Mouse (Mus musculus): ENCODE data around the gene Dqx1. TPM values are rescaled to one million over a fixed set of nuclear protein-coding genes. Genes with fewer than 3 reads are reported as not detected.

Gene Dqx1
- total RNA-seq (2023): 15.2 TPM

GRCm38 (mm10) chr6:83057790-83058189 lies at the start of gene Dqx1:
Dqx1 (plus strand) TSS chr6:83057844.

DNA sequence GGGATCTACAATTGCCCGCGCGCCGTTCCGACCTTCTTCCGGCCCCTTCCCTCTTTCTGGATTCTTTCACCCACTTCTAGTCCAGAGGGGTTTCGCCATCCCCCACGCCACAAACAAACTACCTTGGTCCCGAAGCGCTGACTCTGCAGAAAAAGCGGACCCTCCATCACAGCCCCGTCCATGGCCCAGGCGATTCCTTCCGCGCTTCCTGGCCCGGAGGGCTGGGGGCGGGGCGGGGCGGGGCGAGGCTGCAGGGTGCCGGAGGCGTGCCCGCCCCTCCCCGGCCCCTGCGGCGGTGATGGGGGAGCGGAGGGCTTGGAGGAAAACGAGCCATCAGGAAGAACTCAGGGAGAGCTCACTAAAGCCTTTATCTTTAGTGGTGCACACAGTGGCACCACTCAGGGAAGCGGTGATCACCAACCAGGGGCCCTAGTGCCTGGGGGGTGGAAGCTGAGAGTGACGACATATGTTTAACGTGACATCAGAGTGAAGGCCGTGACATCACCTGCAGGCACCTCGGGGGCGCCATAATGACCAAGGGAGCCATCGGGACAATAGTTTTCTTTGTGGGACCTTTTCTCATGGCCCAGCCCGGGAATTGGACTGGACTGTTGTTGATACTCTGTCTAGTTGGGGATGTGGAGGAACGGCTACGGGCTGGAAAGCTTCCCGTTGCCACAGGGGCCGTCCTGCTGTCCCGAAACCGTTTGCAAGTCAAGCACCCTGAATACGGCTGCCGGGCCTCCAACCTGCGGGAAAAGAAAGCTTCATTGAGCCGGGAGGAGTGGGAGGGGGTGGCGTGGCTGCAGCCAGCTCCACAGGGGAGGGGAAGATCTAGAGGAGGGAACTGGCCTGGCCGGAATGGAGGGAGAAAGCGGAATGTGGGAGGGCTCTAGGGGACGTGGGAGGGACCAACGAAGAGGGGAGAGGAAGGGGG lies 24.1 kb upstream of the Dqx1 start, which contains the start of the genes Dok1 and Loxl3:
TSS of gene Dok1 (minus strand) at position 223 of the 937 bp plus-strand sequence.
TSS of gene Loxl3 (plus strand) at position 925 of the 937 bp plus-strand sequence.

GRCm38 (mm10) chr6:83054074-83054851 lies 3.4 kb upstream of the Dqx1 start, which contains the start of gene Aup1:
Aup1 (plus strand) TSS chr6:83054521.

GRCm38 (mm10) chr6:83054871-83055431 lies 2.7 kb upstream of the Dqx1 start, which contains the start of gene Htra2:
Htra2 (minus strand) TSS chr6:83055273.

DNA sequence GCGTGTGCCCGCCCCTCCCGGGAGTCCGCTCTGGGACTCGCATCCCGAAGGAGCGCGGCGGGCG lies 12.4 kb downstream of the Dqx1 start, which contains the start of gene Tlx2:
TSS of gene Tlx2 (minus strand) at position 47 of the 64 bp plus-strand sequence.

GRCm38 (mm10) chr6:83077630-83078323 lies 20.1 kb downstream of the Dqx1 start, which contains the start of gene Pcgf1:
Pcgf1 (plus strand) TSS chr6:83077869.

DNA sequence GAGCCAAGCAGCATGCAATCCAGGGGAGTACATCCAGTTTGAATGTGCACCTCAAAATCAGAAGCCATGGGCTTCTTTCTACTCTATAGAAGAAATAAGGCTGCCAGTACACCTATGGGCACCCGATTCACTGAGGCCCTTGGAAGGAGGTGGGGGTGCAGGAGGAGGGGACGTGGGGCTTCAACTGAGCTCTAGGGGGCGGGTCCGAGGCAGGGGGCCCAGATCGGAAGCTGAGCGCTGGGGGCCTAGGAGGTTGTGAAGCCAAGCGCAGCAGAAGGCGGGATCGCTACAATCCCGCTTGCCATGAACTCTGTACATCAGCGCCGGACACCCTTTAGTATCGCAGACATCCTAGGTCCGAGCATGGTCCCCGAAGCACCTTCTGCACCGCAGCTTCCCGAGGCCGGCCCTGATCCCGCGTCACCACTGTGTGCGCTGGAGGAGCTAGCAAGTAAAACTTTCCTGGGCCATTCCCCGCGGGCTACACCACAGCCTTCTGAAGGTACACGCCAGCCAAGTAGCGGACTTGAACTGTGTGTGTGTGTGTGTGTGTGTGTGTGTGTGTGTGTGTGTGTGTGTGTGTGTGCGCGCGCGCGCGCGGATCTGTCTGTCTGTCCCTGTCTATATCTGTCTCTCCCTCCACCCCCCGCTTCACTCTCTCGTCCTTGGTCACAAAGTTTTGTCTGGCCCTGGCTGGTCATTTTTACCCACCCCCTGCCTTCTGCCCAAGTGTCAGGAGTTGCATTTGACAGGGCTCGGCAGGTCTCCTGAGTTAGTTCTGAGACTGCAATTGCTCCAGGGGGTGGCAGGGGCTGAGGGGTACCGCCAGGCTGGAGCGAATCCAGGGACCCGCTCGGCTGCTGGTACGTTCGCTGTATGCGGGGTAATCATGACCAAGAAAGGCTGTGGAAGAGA lies 28.7 kb downstream of the Dqx1 start, which contains the start of gene Lbx2:
TSS of gene Lbx2 (plus strand) at position 247 of the 915 bp plus-strand sequence.

DNA sequence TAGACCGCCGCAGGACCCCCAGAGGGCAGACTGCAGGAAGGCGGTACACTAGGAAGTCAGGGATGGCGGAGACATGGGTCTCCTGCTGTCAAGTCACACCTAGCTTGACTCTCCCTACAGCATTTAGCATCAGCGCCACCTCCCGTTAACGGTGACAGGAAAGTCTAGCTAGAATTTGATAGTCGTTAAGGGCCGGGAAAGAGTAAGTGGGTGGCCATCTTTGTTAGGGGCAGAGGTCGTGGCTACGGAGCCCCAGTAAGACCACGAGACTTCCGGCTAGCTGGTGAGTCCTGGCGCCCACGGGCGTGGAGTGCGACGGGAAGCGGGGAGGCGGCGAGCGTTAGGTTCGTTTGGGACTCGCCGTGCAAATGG lies 43.7 kb downstream of the Dqx1 start, which contains the start of the genes Ccdc142 and Gm42688:
TSS of gene Ccdc142 (plus strand) at position 286 of the 372 bp plus-strand sequence.
TSS of gene Gm42688 (plus strand) at position 302 of the 372 bp plus-strand sequence.

DNA sequence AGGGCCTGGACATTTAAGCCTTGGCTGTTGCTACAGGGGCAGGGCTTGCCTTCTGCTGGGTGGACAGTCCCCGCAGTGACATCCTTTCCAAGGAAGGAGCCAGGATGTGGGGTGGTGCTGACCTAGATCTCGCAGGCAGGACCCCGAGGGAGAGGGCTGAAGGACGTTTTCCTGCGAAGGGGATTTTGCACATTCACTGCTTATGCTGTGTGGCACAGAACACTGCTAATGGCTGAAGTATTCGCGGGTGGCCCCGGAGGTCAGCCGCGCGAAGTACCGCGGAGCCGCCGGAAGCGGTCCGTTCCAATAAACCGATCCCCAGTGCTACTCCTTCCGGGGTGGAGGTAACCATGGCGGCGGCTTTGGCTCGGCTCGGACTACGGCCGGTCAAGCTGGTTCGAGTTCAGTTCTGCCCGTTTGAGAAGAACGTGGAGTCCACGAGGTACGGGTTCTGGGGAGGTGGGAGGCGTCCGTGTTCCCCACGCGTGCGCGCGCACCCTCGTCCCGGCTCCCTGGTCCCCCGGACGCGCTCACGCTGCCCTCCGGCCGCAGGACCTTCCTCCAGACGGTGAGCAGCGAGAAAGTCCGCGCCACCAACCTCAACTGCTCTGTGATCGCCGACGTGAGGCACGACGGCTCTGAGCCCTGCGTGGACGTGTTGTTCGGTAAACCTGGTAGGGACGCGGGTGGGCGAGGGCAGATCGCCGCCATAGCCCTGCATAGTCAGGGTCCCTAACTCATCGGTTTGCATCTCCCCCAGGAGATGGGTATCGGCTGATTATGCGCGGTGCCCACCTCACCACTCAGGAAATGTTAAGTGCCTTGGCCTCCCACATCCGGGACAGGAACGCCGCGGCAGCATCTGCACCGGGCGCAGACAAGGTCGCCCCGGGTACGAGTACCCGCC lies 51.4 kb downstream of the Dqx1 start, which contains the start of gene Mrpl53:
TSS of gene Mrpl53 (plus strand) at position 279 of the 907 bp plus-strand sequence.

DNA sequence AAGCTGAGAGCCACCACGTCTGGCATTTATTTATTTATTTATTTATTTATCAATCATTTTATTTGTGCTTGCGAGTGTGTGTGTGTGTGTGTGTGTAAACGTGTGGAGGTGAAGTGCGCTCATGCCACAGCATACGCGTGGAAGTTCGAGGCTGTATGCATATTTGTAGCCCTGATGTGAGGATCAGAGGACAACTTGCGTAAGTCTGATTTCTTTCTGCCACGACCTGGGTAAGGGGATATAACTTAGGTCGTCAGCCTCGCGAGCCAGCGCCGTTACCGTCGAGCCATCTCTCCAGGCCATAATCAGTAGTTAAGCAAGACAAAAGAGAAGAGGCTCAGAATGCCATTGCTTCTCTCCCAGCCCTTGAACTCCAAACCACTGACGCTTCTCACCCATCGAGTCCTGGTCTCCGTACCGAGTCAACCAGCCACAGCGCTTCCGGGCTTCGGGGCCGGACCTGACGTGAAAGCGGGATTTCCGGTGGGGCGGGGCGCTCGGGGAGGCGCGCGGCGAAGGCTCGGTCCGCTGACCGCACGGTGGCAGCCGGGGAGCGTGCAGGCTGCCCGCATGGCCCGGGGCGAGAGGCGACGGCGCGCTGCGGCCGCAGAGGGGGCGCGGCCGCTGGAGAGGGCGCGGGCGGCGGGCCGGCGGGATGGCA lies 57.5 kb downstream of the Dqx1 start, which contains the start of gene Mogs:
TSS of gene Mogs (plus strand) at position 486 of the 661 bp plus-strand sequence.

Other genes with a start within 250 kb of the Dqx1 start
- gene Sema4f, start 118.1 kb upstream of the Dqx1 start, total RNA-seq (2023): 31.7 TPM
- gene M1ap, start 110.9 kb upstream of the Dqx1 start, total RNA-seq (2023): not detected
- 20.4 TPM for gene Dok1, start 24.4 kb upstream of the Dqx1 start, total RNA-seq (2023)
- gene Loxl3, start 23.7 kb upstream of the Dqx1 start, total RNA-seq (2023): not detected
- gene Aup1, start 3.3 kb upstream of the Dqx1 start, total RNA-seq (2023): 325 TPM
- 27.9 TPM for gene Htra2, start 2.6 kb upstream of the Dqx1 start, total RNA-seq (2023)
- gene Tlx2, start 12.4 kb downstream of the Dqx1 start, total RNA-seq (2023): not detected
- 32.1 TPM for gene Pcgf1, start 20.0 kb downstream of the Dqx1 start, total RNA-seq (2023)
- not detected for gene Lbx2, start 28.5 kb downstream of the Dqx1 start, total RNA-seq (2023)
- gene Ccdc142, start 43.8 kb downstream of the Dqx1 start, total RNA-seq (2023): 16.0 TPM
- 9.5 TPM for gene Gm42688, start 43.8 kb downstream of the Dqx1 start, total RNA-seq (2023)
- 28.5 TPM for gene Mrpl53, start 51.2 kb downstream of the Dqx1 start, total RNA-seq (2023)
- gene Mogs, start 57.7 kb downstream of the Dqx1 start, total RNA-seq (2023): 33.9 TPM
- 42.7 TPM for gene Wbp1, start 63.7 kb downstream of the Dqx1 start, total RNA-seq (2023)
- 33.8 TPM for gene Ino80b, start 67.6 kb downstream of the Dqx1 start, total RNA-seq (2023)
- gene Rtkn, start 77.6 kb downstream of the Dqx1 start, total RNA-seq (2023): not detected
- gene Wdr54, start 98.6 kb downstream of the Dqx1 start, total RNA-seq (2023): not detected
- gene 1700003E16Rik, start 98.6 kb downstream of the Dqx1 start, total RNA-seq (2023): not detected
- gene Dctn1, start 108.1 kb downstream of the Dqx1 start, total RNA-seq (2023): 103 TPM
- not detected for gene Slc4a5, start 162.0 kb downstream of the Dqx1 start, total RNA-seq (2023)